Mouse (Mus musculus) midbrain, postnatal 0 days (tissue): Measurements from ENCODE around the gene Dhx37. TPM values are rescaled to one million over a fixed set of nuclear protein-coding genes. Genes with fewer than 3 reads are reported as not detected.
A peak's percentile ranks its signal among the peaks of the same experiment; 100 is the strongest.
"Not testable (repeated sequence)": the region's sequence is repeated elsewhere in the genome, so short reads cannot be mapped to it uniquely, and the experiment has no call there.

Experiments
- ATAC-seq: fragments of 200-750 bp; cut with Nextera tagmentation; 2 replicates; pipeline ENCODE4 v1.8.0; 2017; ENCODE audit warnings: moderate number of reproducible peaks, mild to moderate bottlenecking, moderate TSS enrichment, moderate library complexity; ENCODE audit not compliant: low FRiP score
- DNase-seq: peaks from one replicate; pipeline ENCODE4 v3.0.0-alpha.2; 2015; ENCODE audit warnings: low spot score
- H3K27ac ChIP-seq: fragments of 300-500 bp; sonication (generic); 2 replicates; pipeline ENCODE4 v1.5.1; 2014; ENCODE audit warnings: low read depth, mild to moderate bottlenecking, low read length, mixed read lengths
- H3K27me3 ChIP-seq: fragments of 300-500 bp; sonication (generic); 2 replicates; pipeline ENCODE4 v1.6.1; 2014; ENCODE audit warnings: low read length, control low read depth, mixed read lengths; ENCODE audit not compliant: insufficient read depth
- H3K36me3 ChIP-seq: fragments of 300-500 bp; sonication (generic); 2 replicates; pipeline ENCODE4 v1.6.1; 2014; ENCODE audit warnings: low read length, control low read depth, mixed read lengths; ENCODE audit not compliant: insufficient read depth
- H3K4me1 ChIP-seq: fragments of 300-500 bp; sonication (generic); 2 replicates; pipeline ENCODE4 v1.6.1; 2014; ENCODE audit warnings: mild to moderate bottlenecking, control low read depth, antibody characterized with exemption, low read length, mixed read lengths; ENCODE audit not compliant: insufficient read depth
- H3K4me2 ChIP-seq: fragments of 300-500 bp; sonication (generic); 2 replicates; pipeline ENCODE4 v1.6.1; 2014; ENCODE audit warnings: low read depth, mild to moderate bottlenecking, low read length, mixed read lengths; ENCODE audit not compliant: poor library complexity, severe bottlenecking
- H3K4me3 ChIP-seq: fragments of 300-500 bp; sonication (generic); 2 replicates; pipeline ENCODE4 v1.5.1; 2014; ENCODE audit warnings: low read depth, mild to moderate bottlenecking, low read length, moderate library complexity
- H3K9ac ChIP-seq: fragments of 300-500 bp; sonication (generic); replicated peaks from 2 replicates; pipeline ENCODE4 v1.6.1; 2014; ENCODE audit warnings: mild to moderate bottlenecking, low read length, moderate library complexity, mixed read lengths; ENCODE audit not compliant: poor library complexity, severe bottlenecking
- H3K9me3 ChIP-seq: fragments of 300-500 bp; sonication (generic); 2 replicates; pipeline ENCODE4 v1.6.1; 2016; ENCODE audit warnings: low read length, control low read depth
- CTCF ChIP-seq: IDR thresholded peaks from 2 replicates; pipeline ENCODE4 v1.5.1; 2016; ENCODE audit warnings: antibody characterized with exemption, mild to moderate bottlenecking
- WGBS: fragments of 180-500 bp; shearing (Covaris S2); extraction: QIAGEN DNeasy Blood & Tissue Kit; methylation state at CpG from one replicate; pipeline ENCODE4 v1.1.7; 2014; 5-methylcytosine and 5-hydroxymethylcytosine counted together
- polyA plus RNA-seq: library from polyadenylated mRNA; unstranded; fragments of >200 nt; fragmentation: Nextera tagmentation; extraction: Ambion mirVana; gene quantifications from 2 replicates; pipeline ENCODE4 v1.2.1, GENCODE M21; 2015
- total RNA-seq: library from RNA; depleted of rRNA; stranded (reverse); fragments of >200 nt; gene quantifications from 2 replicates; pipeline ENCODE4 v1.2.3, GENCODE M21; 2014

The Dhx37 gene
- total and polyA plus RNA-seq, 2 experiments from 2014 or later, result 10.9 to 32.9 TPM

DNA sequence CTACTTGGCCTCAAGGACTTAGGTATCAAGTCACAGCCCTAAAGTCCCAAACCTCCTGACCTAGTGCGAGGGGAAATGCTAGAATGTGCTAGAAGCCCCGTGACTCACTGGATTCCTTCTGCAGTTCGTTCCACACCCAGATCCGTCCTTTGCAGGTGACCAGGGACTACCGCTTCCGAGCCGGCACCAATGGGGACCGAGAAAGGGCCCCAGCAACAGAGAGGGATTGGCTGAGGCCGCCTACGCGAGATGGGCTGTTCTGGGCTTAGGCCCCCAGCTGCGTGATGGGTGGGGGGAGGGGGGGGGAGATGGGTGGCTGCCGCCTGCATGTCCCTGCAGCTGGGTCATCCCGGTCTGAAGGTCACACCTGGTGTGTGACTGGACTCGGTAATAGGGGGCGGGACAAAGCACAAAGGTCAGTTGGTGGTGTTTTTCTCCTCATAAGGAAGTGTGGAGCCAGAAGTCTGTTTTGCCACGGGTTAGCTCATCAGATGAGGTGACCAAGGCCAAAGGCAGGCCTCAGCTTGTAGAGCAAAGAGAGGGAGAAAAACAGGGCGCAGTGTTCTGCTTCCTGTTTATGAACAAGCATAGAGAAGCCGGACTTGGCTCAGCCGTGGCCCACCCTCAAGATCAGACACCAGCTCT lies 40.8 kb downstream of the Dhx37 start:
- Histone ChIP-seq H3K4me1 (peaks cover 18% of the 10 kb centered on the region; the same call in 1 of the 2 replicates), H3K9me3 (no peaks in the 10 kb centered on the region), H3K4me2 (peak overlapping the region; percentile 45), H3K27me3 (no peaks in the 10 kb centered on the region), H3K36me3 (no peaks in the 10 kb centered on the region), H3K4me3 (peak overlapping the region; percentile 21; the same call in 1 of the 2 replicates), H3K9ac (peak overlapping the region; percentile 34), H3K27ac (peak overlapping the region; percentile 96)
- under 1% methylated on average over 20 of the region's 20 CpGs for WGBS
- DNase-seq (peak; percentile 98), ATAC-seq (peak; percentile 91)
- no peak for TF ChIP-seq CTCF

DNA sequence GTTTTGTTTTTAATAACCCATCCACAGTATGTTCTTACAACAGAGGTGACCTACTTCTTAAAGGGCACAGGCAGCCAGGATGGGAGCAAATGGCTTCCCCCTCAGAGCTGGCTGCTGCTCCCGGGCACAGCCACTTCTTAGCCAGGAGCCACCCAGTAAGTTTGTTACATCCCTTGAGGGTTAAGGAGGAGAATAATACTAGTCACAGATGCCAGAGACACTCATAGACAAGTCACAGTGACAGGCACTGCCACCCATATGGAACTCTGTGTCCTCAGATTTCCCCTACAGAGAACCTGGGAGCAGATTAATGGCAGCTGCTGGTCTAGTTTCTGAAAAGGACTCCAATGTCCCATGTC lies 41.3 kb downstream of the Dhx37 start:
- H3K4me2 ChIP-seq, result peak overlapping the region; percentile 45; the same call in 1 of the 2 replicates
- H3K27me3 ChIP-seq, result no peaks in the 10 kb centered on the region
- ATAC-seq (peak; percentile 2; the same call in 1 of the 2 replicates), DNase-seq (no peak)
- peak overlapping the region; percentile 34; the same call in 1 of the 2 replicates for H3K9ac ChIP-seq
- no peak for TF ChIP-seq CTCF
- no peak overlapping the region for H3K4me3 ChIP-seq
- H3K36me3 ChIP-seq, result no peaks in the 10 kb centered on the region
- 17% methylated on average over 1 of the region's 1 CpGs for WGBS
- H3K9me3 ChIP-seq, result no peaks in the 10 kb centered on the region
- peak overlapping the region; percentile 96 for H3K27ac ChIP-seq
- H3K4me1 ChIP-seq, result peaks cover 18% of the 10 kb centered on the region; the same call in 1 of the 2 replicates

DNA sequence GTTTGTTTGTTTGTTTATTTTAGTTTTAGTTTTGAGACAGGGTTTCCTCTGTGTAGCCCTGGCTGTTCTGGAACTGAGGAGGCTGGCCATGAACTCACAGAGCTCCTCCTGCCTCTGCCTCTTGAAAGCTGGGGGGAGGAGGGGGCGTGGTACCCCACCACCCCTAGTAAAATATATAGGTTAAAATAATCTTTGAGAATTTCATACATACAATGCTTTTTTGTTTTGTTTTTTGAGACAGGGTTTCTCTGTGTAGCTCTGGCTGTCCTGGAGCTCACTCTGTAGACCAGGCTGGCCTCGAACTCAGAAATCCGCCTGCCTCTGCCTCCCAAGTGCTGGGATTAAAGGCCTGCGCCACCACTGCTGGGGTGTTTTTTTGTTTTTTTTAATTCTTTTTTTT lies 41.7 kb downstream of the Dhx37 start:
- not testable (repeated sequence) for DNase-seq
- 89% methylated on average over 4 of the region's 4 CpGs for WGBS

DNA sequence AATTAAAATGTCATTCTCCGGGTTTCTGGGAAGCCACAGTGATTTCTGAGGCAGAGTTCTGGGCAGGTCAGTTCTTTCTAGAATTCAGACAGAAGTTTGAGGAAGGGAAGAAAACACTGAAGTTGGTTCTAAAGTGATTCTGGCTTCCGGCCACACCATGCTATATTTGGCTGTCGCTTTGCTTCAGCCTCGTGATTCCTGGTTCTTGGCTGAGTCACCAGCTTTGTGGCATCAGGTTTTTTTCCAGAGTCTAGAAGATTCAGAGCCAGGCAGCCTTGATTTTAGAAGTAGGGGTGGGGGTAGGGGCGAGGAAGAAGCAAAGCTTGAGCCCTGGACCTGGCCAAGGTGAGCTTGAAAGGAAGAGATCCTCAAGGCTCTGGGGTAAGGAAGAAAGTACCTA lies 42.3 kb downstream of the Dhx37 start:
- WGBS, result 80% methylated on average over 5 of the region's 5 CpGs
- H3K4me2 ChIP-seq, result no peak overlapping the region
- DNase-seq (peak; percentile 61), ATAC-seq (no peak)
- H3K9ac ChIP-seq, result no peak overlapping the region
- no peak overlapping the region; the same call in 1 of the 2 replicates for H3K27ac ChIP-seq
- peaks cover 18% of the 10 kb centered on the region; the same call in 1 of the 2 replicates for H3K4me1 ChIP-seq
- no peak overlapping the region for H3K4me3 ChIP-seq
- no peaks in the 10 kb centered on the region for H3K36me3 ChIP-seq
- H3K27me3 ChIP-seq, result no peaks in the 10 kb centered on the region
- no peaks in the 10 kb centered on the region for H3K9me3 ChIP-seq
- no peak for TF ChIP-seq CTCF

More for the DNA sequence above, 41.7 kb downstream of the Dhx37 start:
- H3K4me3 ChIP-seq, H3K4me2 ChIP-seq, H3K9me3 ChIP-seq, H3K36me3 ChIP-seq, H3K9ac ChIP-seq, H3K27me3 ChIP-seq, ATAC-seq: not testable (repeated sequence)
- peaks cover 18% of the 10 kb centered on the region; the same call in 1 of the 2 replicates for H3K4me1 ChIP-seq
- H3K27ac ChIP-seq, result peak overlapping the region; percentile 96

DNA sequence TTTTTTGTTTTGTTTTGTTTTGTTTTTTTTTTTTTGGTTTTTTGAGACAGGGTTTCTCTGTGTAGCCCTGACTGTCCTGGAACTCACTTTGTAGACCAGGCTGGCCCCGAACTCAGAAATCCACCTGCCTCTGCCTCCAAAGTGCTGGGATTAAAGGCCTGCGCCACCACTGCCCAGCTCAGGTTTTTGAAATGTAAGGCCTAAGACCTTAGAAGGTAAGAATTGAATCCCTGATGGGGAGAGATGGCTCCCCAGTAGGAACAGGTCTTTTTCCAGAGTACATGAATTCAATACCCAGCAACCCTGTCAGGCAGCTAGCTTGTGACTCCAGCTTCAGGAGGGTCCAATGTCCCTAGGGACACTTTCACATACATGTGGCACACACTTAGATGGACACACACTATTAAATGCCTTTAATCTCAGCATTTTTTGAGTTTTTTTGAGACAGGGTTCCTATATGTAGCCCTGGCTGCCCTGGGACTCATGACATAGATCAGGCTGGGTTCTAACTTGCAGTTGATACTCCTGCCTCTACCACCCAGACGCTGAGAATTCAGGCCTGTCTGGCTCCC lies 42.9 kb downstream of the Dhx37 start:
- ATAC-seq (no peak), DNase-seq (no peak)
- no peaks in the 10 kb centered on the region for H3K9me3 ChIP-seq
- peaks cover under 1% of the 10 kb centered on the region; the same call in 1 of the 2 replicates for H3K36me3 ChIP-seq
- H3K4me3 ChIP-seq, result no peak overlapping the region
- peaks cover 18% of the 10 kb centered on the region; the same call in 1 of the 2 replicates for H3K4me1 ChIP-seq
- H3K27ac ChIP-seq, result peak overlapping the region; percentile 99
- TF ChIP-seq CTCF, result no peak
- H3K4me2 ChIP-seq, result no peak overlapping the region
- WGBS, result 90% methylated on average over 3 of the region's 3 CpGs
- H3K27me3 ChIP-seq, result no peaks in the 10 kb centered on the region
- no peak overlapping the region for H3K9ac ChIP-seq
